Mouse (Mus musculus): ENCODE measurements around the gene Idua.

The Idua gene

DNA sequence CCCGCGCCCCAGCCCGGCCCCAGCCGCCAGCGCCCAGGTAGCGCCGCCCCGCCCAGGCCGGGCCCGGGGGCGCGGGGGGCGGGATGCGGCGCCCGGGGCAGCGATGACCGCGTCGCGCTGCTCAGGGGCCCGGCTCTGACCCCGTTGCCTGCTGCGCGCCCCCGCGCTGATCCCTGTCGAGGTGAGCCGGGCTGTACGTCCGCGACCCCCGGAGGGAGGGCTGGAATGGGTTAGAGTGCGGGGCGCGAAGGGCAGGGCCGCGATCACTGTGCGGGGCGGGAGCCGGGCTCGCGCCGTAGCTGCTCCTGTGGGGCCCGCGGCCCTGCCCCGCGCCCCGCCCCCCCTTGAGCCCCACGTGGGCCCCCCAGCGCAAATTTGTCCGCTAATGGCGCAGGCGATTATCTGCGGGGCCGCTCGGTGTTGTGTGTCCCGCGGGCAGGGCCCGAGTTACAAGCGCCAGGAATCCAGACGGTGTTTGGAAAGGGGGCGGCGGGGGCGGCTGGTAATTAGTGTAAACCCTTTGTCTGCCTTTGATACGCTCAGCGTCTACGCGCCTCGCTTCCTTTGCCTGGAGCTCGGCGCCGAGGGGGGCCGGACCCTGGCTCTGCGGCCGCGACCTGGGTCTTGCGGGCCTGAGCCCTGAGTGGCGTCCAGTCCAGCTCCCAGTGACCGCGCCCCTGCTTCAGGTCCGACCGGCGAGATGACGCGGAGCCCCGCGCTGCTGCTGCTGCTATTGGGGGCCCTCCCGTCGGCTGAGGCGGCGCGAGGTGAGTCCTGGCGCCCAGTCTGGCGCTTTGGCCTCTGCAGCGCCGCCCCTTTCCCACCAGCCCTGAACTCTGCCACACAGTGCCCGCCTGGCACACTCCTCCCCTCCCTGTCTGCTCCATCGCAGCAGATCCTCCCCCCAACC lies 34.5 kb downstream of the Idua start:
- no peak for TF ChIP-seq GATA4 (IDR thresholded peaks at IDR 0.05; ENCODE audit: insufficient replicate concordance, low read length)

DNA sequence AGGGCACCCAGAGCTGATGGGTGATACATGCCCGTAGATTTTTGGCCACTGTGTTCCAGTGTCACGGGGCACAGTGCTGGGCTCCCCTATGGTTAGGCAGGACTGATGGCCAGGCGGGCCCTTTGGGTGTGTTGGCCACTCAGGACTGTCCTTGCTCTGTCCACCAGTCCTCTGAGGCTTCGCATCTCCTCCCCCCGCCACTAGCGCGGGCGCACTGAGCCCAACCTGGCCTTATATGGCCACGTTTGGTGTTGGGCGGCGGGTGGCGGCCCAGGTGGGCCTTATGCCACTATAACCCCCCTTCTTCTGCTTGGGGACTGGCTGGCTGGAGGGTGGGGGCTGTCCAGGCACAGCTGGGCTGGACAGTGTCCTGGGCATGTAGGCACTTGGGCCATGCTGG lies 35.7 kb downstream of the Idua start:
- TF ChIP-seq GATA4 (IDR thresholded peaks at IDR 0.05; ENCODE audit: insufficient replicate concordance, low read length), result no peak

- no peak for TF ChIP-seq GATA4 (IDR thresholded peaks at IDR 0.05; ENCODE audit: insufficient replicate concordance, low read length)
Observed at GRCm38 (mm10) chr5:108696542-108696941, 36.4 kb downstream of the Idua start.

DNA sequence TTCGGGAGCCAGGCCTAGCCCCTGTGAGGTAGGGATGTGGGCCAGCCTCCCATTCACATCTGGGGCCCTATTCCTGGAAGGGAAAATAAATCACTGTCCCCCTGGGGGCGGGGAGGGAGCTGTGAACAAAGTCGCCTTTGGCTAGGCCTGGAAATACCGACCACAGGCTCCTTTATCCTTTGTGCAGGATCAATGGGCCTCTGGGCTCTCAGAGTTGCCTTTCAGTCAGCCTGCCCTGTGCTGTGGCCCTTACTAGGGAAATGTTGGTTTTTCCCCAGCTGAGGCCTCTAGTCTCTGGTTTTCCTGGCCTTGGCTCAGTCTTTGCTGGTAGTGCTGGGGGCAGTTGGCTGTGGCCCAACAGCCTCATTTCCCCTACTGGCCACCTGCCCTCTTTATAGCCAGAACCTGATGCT lies 37.2 kb downstream of the Idua start:
- TF ChIP-seq GATA4 (IDR thresholded peaks at IDR 0.05; ENCODE audit: insufficient replicate concordance, low read length), result no peak

DNA sequence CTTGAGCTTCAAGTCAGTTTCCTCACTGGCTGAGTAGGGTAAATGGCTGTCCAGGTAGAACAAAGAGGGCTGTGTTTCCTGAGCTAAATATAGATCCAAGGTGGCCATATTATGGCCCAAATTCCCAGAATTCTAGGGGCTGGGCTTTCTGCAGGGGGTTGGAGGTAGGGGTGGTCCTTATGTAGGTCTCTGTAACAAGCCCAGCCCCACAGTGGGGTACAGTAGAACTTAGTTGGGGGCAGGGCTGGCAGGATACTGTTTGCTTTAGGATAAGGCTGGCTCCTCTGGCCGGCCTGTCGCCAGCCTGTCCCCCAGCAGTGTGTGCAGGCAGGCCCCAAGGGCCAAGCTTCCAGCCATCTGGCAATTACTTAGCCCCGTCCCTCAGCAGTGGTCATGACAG lies 40.2 kb downstream of the Idua start:
- no peak for TF ChIP-seq GATA4 (IDR thresholded peaks at IDR 0.05; ENCODE audit: insufficient replicate concordance, low read length)

GRCm38 (mm10) chr5:108701341-108702021 lies 41.4 kb downstream of the Idua start:
- no peak for TF ChIP-seq GATA4 (IDR thresholded peaks at IDR 0.05; ENCODE audit: insufficient replicate concordance, low read length)

- TF ChIP-seq GATA4 (IDR thresholded peaks at IDR 0.05; ENCODE audit: insufficient replicate concordance, low read length), result no peak
Observed at GRCm38 (mm10) chr5:108703754-108704626, 43.9 kb downstream of the Idua start.

GRCm38 (mm10) chr5:108707758-108708157 lies 47.6 kb downstream of the Idua start:
- TF ChIP-seq GATA4 (IDR thresholded peaks at IDR 0.05; ENCODE audit: insufficient replicate concordance, low read length), result no peak

- TF ChIP-seq GATA4 (IDR thresholded peaks at IDR 0.05; ENCODE audit: insufficient replicate concordance, low read length), result no peak
Observed at GRCm38 (mm10) chr5:108708419-108708818, 48.3 kb downstream of the Idua start.

GRCm38 (mm10) chr5:108708981-108709731 lies 49.0 kb downstream of the Idua start:
- no peak for TF ChIP-seq GATA4 (IDR thresholded peaks at IDR 0.05; ENCODE audit: insufficient replicate concordance, low read length)

GRCm38 (mm10) chr5:108711968-108712367 lies 51.8 kb downstream of the Idua start:
- TF ChIP-seq GATA4 (IDR thresholded peaks at IDR 0.05; ENCODE audit: insufficient replicate concordance, low read length), result no peak

GRCm38 (mm10) chr5:108713096-108713495 lies 53.0 kb downstream of the Idua start:
- no peak for TF ChIP-seq GATA4 (IDR thresholded peaks at IDR 0.05; ENCODE audit: insufficient replicate concordance, low read length)

DNA sequence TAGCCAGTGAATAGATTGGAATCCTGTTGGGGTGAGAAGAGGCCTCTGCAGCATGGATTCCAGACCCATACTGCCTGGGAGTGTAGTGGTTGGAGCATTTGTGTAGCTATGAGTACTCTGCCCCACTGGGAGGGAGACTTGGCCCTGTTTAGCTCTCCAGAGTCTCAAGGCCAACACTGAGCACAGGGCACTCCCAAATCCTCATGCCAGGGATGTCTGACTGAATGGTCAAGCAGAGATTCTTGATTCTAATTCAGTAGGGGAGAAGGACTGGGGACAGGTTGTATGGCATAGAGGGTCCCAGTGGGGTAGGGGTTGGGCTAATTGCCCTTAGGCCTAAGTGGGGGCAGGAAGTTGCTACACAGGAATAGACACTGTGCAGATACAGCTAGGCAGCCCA lies 53.6 kb downstream of the Idua start:
- no peak for TF ChIP-seq GATA4 (IDR thresholded peaks at IDR 0.05; ENCODE audit: insufficient replicate concordance, low read length)

- no peak for TF ChIP-seq GATA4 (IDR thresholded peaks at IDR 0.05; ENCODE audit: insufficient replicate concordance, low read length)
Observed at GRCm38 (mm10) chr5:108714149-108714548, 54.0 kb downstream of the Idua start.

DNA sequence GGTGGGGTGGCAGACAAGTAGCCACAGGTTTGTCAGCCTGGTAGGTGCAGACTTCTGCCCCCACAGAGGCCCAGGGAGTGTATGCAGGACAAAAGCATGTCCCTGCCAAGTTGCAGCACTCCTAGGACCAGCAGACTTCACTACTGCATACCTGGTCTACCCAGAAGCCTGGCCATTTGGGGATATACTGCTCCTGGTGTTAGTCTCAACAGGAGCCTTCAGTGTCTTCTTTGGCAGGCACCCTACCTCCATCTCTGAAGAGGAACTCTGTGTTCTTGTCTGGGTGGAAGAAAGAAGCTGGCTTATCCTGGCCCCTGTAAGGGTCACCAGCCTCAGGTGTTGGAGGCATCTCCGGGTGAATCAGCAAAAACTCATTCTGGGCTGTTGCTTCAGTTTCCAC lies 55.8 kb downstream of the Idua start:
- TF ChIP-seq GATA4 (IDR thresholded peaks at IDR 0.05; ENCODE audit: insufficient replicate concordance, low read length), result no peak

All from liver, adult (tissue).